In the genomic region with DNA sequence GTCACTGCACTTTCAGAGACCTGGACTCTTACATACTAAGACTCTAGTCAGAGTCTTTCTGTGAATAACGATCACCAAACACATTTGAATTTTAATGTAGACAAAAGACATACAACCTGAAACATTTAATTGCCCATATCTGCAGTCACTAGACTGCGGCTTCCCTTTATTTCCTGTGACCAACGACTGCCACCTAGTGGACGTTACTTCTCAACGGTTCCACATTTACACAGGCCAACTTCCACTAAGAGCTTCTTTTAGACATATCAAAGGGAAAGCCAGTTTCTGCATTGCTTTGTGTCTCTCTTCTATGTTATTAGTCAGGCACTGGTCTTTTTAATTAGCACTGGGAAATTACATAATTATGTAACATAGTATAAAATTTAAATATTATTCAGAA, we compare ENCODE assay signal across 10 mouse cellular contexts. TPM values are rescaled to one million over a fixed set of nuclear protein-coding genes. Genes with fewer than 3 reads are reported as not detected.
DNase-seq lines count a peak whose midpoint lies in the region; ATAC-seq lines count a peak whose summit lies in the region.
"Had no signal": no experiment of that assay in that cellular context is flagged by ENCODE, and none has a peak within 500 bp of the region (broad histone marks: within the 10 kb centered on the region; RNA-seq: fewer than 3 reads in every experiment).

No protein-coding gene starts in this region.

- no peak overlapping the region for H3K9ac ChIP-seq in forebrain, embryonic 11.5 days (ENCODE audit: low read length)
- no peak overlapping the region for H3K9ac ChIP-seq in intestine, embryonic 14.5 days (ENCODE audit: low read length)
- no peak overlapping the region for H3K9ac ChIP-seq in midbrain, embryonic 13.5 days (replicated peaks)
- H3K9ac ChIP-seq: embryonic facial prominence, embryonic 13.5 days had no signal

- H3K27me3 ChIP-seq in forebrain, embryonic 11.5 days (ENCODE audit: control insufficient read depth, insufficient read depth, low read length): no peaks in the 10 kb centered on the region
- no peaks in the 10 kb centered on the region for H3K27me3 ChIP-seq in intestine, embryonic 14.5 days (replicated peaks; ENCODE audit: control insufficient read depth, insufficient read depth, low read length)
- no peaks in the 10 kb centered on the region for H3K27me3 ChIP-seq in midbrain, embryonic 13.5 days
- no peaks in the 10 kb centered on the region for H3K27me3 ChIP-seq in splenic B cell, adult 2 months (ENCODE audit: control insufficient read depth, insufficient read depth, low read length, poor library complexity, severe bottlenecking)
- H3K27me3 ChIP-seq: embryonic facial prominence, embryonic 13.5 days; megakaryocyte, embryonic 14.5 days had no signal

- ATAC-seq in forebrain, embryonic 11.5 days (replicated peaks; ENCODE audit: low FRiP score): peak; percentile 70; the same call in 1 of the 2 replicates
- peak; percentile 53; the same call in 1 of the 2 replicates for ATAC-seq in intestine, embryonic 14.5 days (replicated peaks; ENCODE audit: low FRiP score, low TSS enrichment, low read depth)
- ATAC-seq in midbrain, embryonic 13.5 days: 0 out of 2 replicates have a peak, but pooled peaks have one; percentile 20

- 5% methylated on average over 5 of the region's 5 CpGs for WGBS in forebrain, embryonic 11.5 days
- WGBS in intestine, embryonic 14.5 days: 5% methylated on average over 5 of the region's 5 CpGs
- WGBS in midbrain, embryonic 13.5 days: 5% methylated on average over 5 of the region's 5 CpGs

- no peaks in the 10 kb centered on the region for H3K9me3 ChIP-seq in forebrain, embryonic 11.5 days (ENCODE audit: control insufficient read depth, low read length)
- H3K9me3 ChIP-seq in intestine, embryonic 14.5 days (ENCODE audit: control insufficient read depth, low read length): no peaks in the 10 kb centered on the region
- no peaks in the 10 kb centered on the region for H3K9me3 ChIP-seq in midbrain, embryonic 13.5 days
- H3K9me3 ChIP-seq: embryonic facial prominence, embryonic 13.5 days; megakaryocyte, embryonic 14.5 days had no signal

- no peaks in the 10 kb centered on the region for H3K4me1 ChIP-seq in forebrain, embryonic 11.5 days (replicated peaks; ENCODE audit: control insufficient read depth, insufficient read depth, low read length)
- H3K4me1 ChIP-seq in intestine, embryonic 14.5 days (replicated peaks; ENCODE audit: control insufficient read depth, insufficient read depth, low read length): no peaks in the 10 kb centered on the region
- no peaks in the 10 kb centered on the region for H3K4me1 ChIP-seq in midbrain, embryonic 13.5 days (replicated peaks)
- H3K4me1 ChIP-seq: embryonic facial prominence, embryonic 13.5 days had no signal

- no peaks in the 10 kb centered on the region for H3K36me3 ChIP-seq in forebrain, embryonic 11.5 days (ENCODE audit: control insufficient read depth, insufficient read depth, low read length)
- no peaks in the 10 kb centered on the region for H3K36me3 ChIP-seq in intestine, embryonic 14.5 days (ENCODE audit: control insufficient read depth, insufficient read depth, low read length)
- 0 out of 2 replicates have a peak, but pooled peaks cover 4% of the 10 kb centered on the region for H3K36me3 ChIP-seq in midbrain, embryonic 13.5 days
- H3K36me3 ChIP-seq in splenic B cell, adult 2 months (ENCODE audit: control insufficient read depth, insufficient read depth, low read length, poor library complexity, severe bottlenecking): no peaks in the 10 kb centered on the region
- H3K36me3 ChIP-seq: embryonic facial prominence, embryonic 13.5 days had no signal

- no peak overlapping the region for H3K27ac ChIP-seq in forebrain, embryonic 11.5 days (ENCODE audit: low read depth, low read length)
- no peak overlapping the region for H3K27ac ChIP-seq in intestine, embryonic 14.5 days (ENCODE audit: low read depth)
- no peak overlapping the region for H3K27ac ChIP-seq in midbrain, embryonic 13.5 days
- H3K27ac ChIP-seq: embryonic facial prominence, embryonic 13.5 days had no signal

- no peak overlapping the region for H3K4me2 ChIP-seq in forebrain, embryonic 11.5 days (ENCODE audit: low read depth, low read length, severe bottlenecking)
- H3K4me2 ChIP-seq in intestine, embryonic 14.5 days (ENCODE audit: low read length): no peak overlapping the region
- H3K4me2 ChIP-seq in midbrain, embryonic 13.5 days (replicated peaks): no peak overlapping the region
- H3K4me2 ChIP-seq: embryonic facial prominence, embryonic 13.5 days had no signal

- H3K4me3 ChIP-seq in forebrain, embryonic 11.5 days (ENCODE audit: low read depth, low read length): no peak overlapping the region
- H3K4me3 ChIP-seq in intestine, embryonic 14.5 days (ENCODE audit: low read depth, low read length): no peak overlapping the region
- no peak overlapping the region for H3K4me3 ChIP-seq in midbrain, embryonic 13.5 days (replicated peaks)
- H3K4me3 ChIP-seq: embryonic facial prominence, embryonic 13.5 days; megakaryocyte, embryonic 14.5 days had no signal

- peak; percentile 33 for DNase-seq in kidney, adult 18-20 months
- no peak for DNase-seq in kidney, adult 11 months
- DNase-seq in brain, adult 2 months (ENCODE audit: low read depth, low spot score): peak; percentile 88
- DNase-seq in forebrain, embryonic 11.5 days (ENCODE audit: low spot score): peak; percentile 70
- DNase-seq in intestine, embryonic 14.5 days (ENCODE audit: low spot score): peak; percentile 75
- peak; percentile 41 for DNase-seq in left cerebral cortex, postnatal 4 days
- peak; percentile 86 for DNase-seq in splenic B cell, adult 2 months (ENCODE audit: low read depth, low spot score)

- intact Hi-C loops in left cerebral cortex, postnatal 4 days (cut with DNase I): loop anchor here (10.0 kb wide), 1 partner anchor 607 kb away; no protein-coding TSS in a partner anchor

RNA-seq across cellular contexts. Expression of gene Abca6, which starts 20.2 kb away (rescaled TPM):
- polyA plus RNA-seq in forebrain, embryonic 11.5 days (2014; fragmentation: Nextera tagmentation; extraction: Ambion mirVana): 0.19 and 0.55 TPM in 2 replicates
- polyA plus RNA-seq in intestine, embryonic 14.5 days (2014; fragmentation: Nextera tagmentation; extraction: Ambion mirVana): 0.31 and 0.48 TPM in 2 replicates
- under 1 TPM; 0.89 to 0.94 TPM for total RNA-seq in left cerebral cortex, postnatal 4 days (2021)
- polyA plus RNA-seq in midbrain, embryonic 13.5 days (2015; fragmentation: Nextera tagmentation; extraction: Ambion mirVana): 0.09 and 0.13 TPM in 2 replicates

Comparison
In these comparisons a context has a peak if more than half of its experiments do, and no peak if none do; other contexts are left out.
1. ATAC-seq: peak in every context shown above with its lines; median percentile 70 in forebrain, embryonic 11.5 days; 53 in intestine, embryonic 14.5 days; 20 in midbrain, embryonic 13.5 days.